Comparison of ENCODE assay signal across 11 mouse cellular contexts in genomic region chr11:44774411-44774810, GRCm38 (mm10).
DNase-seq lines count a peak whose midpoint lies in the region; ATAC-seq lines count a peak whose summit lies in the region.
"Had no signal": no experiment of that assay in that cellular context is flagged by ENCODE, and none has a peak within 500 bp of the region (broad histone marks: within the 10 kb centered on the region; RNA-seq: fewer than 3 reads in every experiment).

No protein-coding gene starts in this region.

- H3K9ac ChIP-seq in kidney, embryonic 14.5 days (ENCODE audit: low read depth, low read length) = no peak overlapping the region
- H3K9ac ChIP-seq: kidney, embryonic 15.5 days had no signal

- H3K36me3 ChIP-seq in kidney, embryonic 14.5 days (ENCODE audit: control insufficient read depth, insufficient read depth, low read length) = no peaks in the 10 kb centered on the region
- H3K36me3 ChIP-seq: kidney, embryonic 15.5 days had no signal

- no peaks in the 10 kb centered on the region for H3K27me3 ChIP-seq in kidney, embryonic 14.5 days (ENCODE audit: control insufficient read depth, insufficient read depth, low read length)
- H3K27me3 ChIP-seq: kidney, embryonic 15.5 days had no signal

- WGBS in kidney, embryonic 14.5 days = 77% methylated on average over 3 of the region's 3 CpGs

- peak; percentile 8 to 16 for DNase-seq in kidney, postnatal 36 days
- peak; percentile 35 for DNase-seq in 3T3-L1 (ENCODE audit: low read depth, low spot score)
- DNase-seq in CD4-positive helper T cell, adult 2 months (ENCODE audit: low read depth, low spot score) = peak; percentile 9
- DNase-seq in induced T-regulatory cell, adult 2 months (ENCODE audit: low read depth) = peak; percentile 20
- DNase-seq in frontal cortex, postnatal 36 days (ENCODE audit: low spot score in 2 of 2) = no peak
- DNase-seq: embryo, embryonic 11 days; gastrocnemius, postnatal 25 days; heart, postnatal 4 days had no signal

- no peak overlapping the region for H3K27ac ChIP-seq in kidney, embryonic 14.5 days (ENCODE audit: low read depth, low read length)
- H3K27ac ChIP-seq: kidney, embryonic 15.5 days had no signal

- ATAC-seq in kidney, embryonic 14.5 days (ENCODE audit: low FRiP score, low TSS enrichment) = no peak
- no peak; the same call in 1 of the 2 replicates for ATAC-seq in granulocyte monocyte progenitor cell, adult 5-6 weeks (replicated peaks; ENCODE audit: poor library complexity, severe bottlenecking)

- H3K4me1 ChIP-seq in kidney, embryonic 14.5 days (ENCODE audit: control insufficient read depth, insufficient read depth, low read length) = no peaks in the 10 kb centered on the region
- H3K4me1 ChIP-seq: kidney, embryonic 15.5 days had no signal

- H3K4me2 ChIP-seq in kidney, embryonic 14.5 days (replicated peaks; ENCODE audit: low read depth, low read length) = no peak overlapping the region
- H3K4me2 ChIP-seq: kidney, embryonic 15.5 days had no signal

- H3K4me3 ChIP-seq in kidney, embryonic 14.5 days (ENCODE audit: low read length) = no peak overlapping the region
- H3K4me3 ChIP-seq: kidney, embryonic 15.5 days had no signal

- no peaks in the 10 kb centered on the region for H3K9me3 ChIP-seq in kidney, embryonic 14.5 days (ENCODE audit: control insufficient read depth, low read length)
- H3K9me3 ChIP-seq: kidney, embryonic 15.5 days had no signal

Comparison
In these comparisons a context has a peak if more than half of its experiments do, and no peak if none do; other contexts are left out.
1. DNase-seq: peak in kidney, postnatal 36 days (2 of 2), 3T3-L1 (single experiment), CD4-positive helper T cell, adult 2 months (single experiment) and induced T-regulatory cell, adult 2 months (single experiment); none in frontal cortex, postnatal 36 days (0 of 2).